Mouse (Mus musculus) heart, embryonic 12.5 days (tissue): ENCODE results near the gene Tmem108. TPM values are rescaled to one million over a fixed set of nuclear protein-coding genes. Genes with fewer than 3 reads are reported as not detected.

Source experiments
- ATAC-seq: fragments of 200-750 bp; cut with Nextera tagmentation; 2 replicates; pipeline ENCODE4 v1.8.0; 2017; ENCODE audit warnings: moderate TSS enrichment, moderate library complexity; ENCODE audit not compliant: insufficient number of reproducible peaks, low FRiP score
- H3K27ac ChIP-seq: fragments of 300-500 bp; sonication (generic); 2 replicates; pipeline ENCODE4 v1.5.1; 2016; ENCODE audit warnings: mild to moderate bottlenecking, moderate library complexity; ENCODE audit not compliant: poor library complexity, severe bottlenecking
- H3K27me3 ChIP-seq: fragments of 300-500 bp; sonication (generic); replicated peaks from 2 replicates; pipeline ENCODE4 v1.6.1; 2016; ENCODE audit warnings: mild to moderate bottlenecking, moderate library complexity
- H3K36me3 ChIP-seq: fragments of 300-500 bp; sonication (generic); 2 replicates; pipeline ENCODE4 v1.6.1; 2016; ENCODE audit warnings: mild to moderate bottlenecking, moderate library complexity
- H3K4me1 ChIP-seq: fragments of 300-500 bp; sonication (generic); replicated peaks from 2 replicates; pipeline ENCODE4 v1.6.1; 2016; ENCODE audit warnings: mild to moderate bottlenecking
- H3K4me2 ChIP-seq: fragments of 300-500 bp; sonication (generic); 2 replicates; pipeline ENCODE4 v1.6.1; 2016; ENCODE audit warnings: mild to moderate bottlenecking, moderate library complexity
- H3K4me3 ChIP-seq: fragments of 300-500 bp; sonication (generic); 2 replicates; pipeline ENCODE4 v1.5.1; 2016; ENCODE audit warnings: mild to moderate bottlenecking
- H3K9ac ChIP-seq: fragments of 300-500 bp; sonication (generic); 2 replicates; pipeline ENCODE4 v1.6.1; 2016; ENCODE audit warnings: mild to moderate bottlenecking, moderate library complexity
- H3K9me3 ChIP-seq: fragments of 300-500 bp; sonication (generic); replicated peaks from 2 replicates; pipeline ENCODE4 v1.6.1; 2016; ENCODE audit warnings: mild to moderate bottlenecking, moderate library complexity
- WGBS: fragments of 180-500 bp; shearing (Covaris S2); methylation state at CpG from one replicate; pipeline ENCODE4 v1.1.7; 2016; 5-methylcytosine and 5-hydroxymethylcytosine counted together
- polyA plus RNA-seq: library from polyadenylated mRNA; unstranded; fragments of >200 nt; fragmentation: Nextera tagmentation; extraction: Ambion mirVana; gene quantifications from 2 replicates; pipeline ENCODE4 v1.2.1, GENCODE M21; 2016

The Tmem108 gene
- polyA plus RNA-seq, 1 experiment from 2014 or later: 97.5 TPM

DNA sequence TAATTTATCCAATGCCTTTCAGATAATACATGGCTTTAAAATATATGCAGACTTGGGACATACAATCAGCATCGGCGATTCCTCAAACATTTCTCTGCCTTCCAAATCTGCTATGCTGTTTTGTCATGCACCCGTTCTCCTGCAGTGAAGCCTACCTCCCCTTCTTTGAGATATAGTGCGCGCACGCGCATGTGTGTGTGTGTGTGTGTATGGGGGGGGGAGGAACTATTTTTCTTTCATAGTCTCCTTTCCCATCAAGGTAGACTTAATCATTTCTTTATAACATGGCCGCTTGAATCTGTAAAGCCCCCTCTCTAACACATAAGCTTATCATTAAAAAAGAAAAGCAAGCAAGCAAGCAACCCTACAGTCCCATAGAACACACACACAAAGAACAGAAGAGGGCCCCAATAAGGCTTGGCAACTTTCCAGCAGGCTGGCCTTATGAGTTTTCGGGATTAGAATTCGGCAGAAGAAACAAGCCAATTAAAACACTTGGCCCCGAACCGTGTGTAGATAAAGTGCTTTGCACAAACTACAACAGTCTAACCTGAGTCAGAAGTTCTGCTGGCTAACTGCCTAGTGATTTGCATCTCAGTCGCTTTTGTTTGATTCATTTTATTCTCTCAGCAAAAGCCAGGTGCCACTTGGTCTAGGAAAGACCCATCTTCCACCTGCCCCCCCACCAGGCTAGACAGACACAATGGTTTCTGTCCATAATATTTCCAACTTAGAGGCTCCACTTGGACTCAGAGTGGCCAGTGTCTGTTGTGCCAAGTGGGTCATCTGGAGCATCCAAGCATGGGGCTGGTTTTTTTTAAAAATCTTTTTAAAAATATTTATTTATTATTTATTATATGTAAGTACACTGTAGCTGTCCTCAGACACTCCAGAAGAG is 153.2 kb downstream of the Tmem108 start:
- H3K4me3 ChIP-seq: no peak overlapping the region
- peaks cover 24% of the 10 kb centered on the region for H3K4me1 ChIP-seq
- H3K9me3 ChIP-seq: peaks cover 5% of the 10 kb centered on the region; the same call in 1 of the 2 replicates
- peaks cover 15% of the 10 kb centered on the region for H3K36me3 ChIP-seq
- no peak overlapping the region for H3K9ac ChIP-seq
- peak overlapping the region; percentile 24; the same call in 1 of the 2 replicates for H3K27ac ChIP-seq
- no peaks in the 10 kb centered on the region for H3K27me3 ChIP-seq
- no peak overlapping the region for H3K4me2 ChIP-seq
- WGBS: 82% methylated on average over 13 of the region's 13 CpGs
- no peak for ATAC-seq

DNA sequence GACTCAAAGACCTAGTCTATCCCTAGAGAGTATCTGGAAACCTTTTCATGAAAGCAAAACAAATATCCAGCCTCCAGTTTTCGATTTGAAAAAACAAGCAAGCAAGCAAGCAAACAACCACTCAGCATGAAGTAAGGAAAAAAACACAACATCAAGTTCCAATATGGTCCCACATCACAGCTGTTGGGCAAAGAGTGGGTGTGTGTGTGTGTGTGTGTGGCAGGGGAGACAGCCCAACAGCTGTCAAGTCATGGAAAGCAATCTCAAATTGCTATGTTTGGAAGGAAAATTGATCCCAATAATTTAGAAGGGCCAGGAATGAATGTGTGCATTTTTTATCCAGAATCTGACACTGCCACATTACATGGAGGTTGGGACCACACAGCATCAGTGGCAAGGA is 155.6 kb downstream of the Tmem108 start:
- H3K4me3 ChIP-seq: no peak overlapping the region
- peaks cover 48% of the 10 kb centered on the region for H3K4me1 ChIP-seq
- H3K27me3 ChIP-seq: no peaks in the 10 kb centered on the region
- 84% methylated on average over 1 of the region's 1 CpGs for WGBS
- ATAC-seq: no peak
- no peak overlapping the region for H3K27ac ChIP-seq
- no peak overlapping the region for H3K4me2 ChIP-seq
- peaks cover 11% of the 10 kb centered on the region for H3K36me3 ChIP-seq
- 0 out of 2 replicates have a peak, but pooled peaks cover under 1% of the 10 kb centered on the region for H3K9me3 ChIP-seq
- no peak overlapping the region for H3K9ac ChIP-seq

DNA sequence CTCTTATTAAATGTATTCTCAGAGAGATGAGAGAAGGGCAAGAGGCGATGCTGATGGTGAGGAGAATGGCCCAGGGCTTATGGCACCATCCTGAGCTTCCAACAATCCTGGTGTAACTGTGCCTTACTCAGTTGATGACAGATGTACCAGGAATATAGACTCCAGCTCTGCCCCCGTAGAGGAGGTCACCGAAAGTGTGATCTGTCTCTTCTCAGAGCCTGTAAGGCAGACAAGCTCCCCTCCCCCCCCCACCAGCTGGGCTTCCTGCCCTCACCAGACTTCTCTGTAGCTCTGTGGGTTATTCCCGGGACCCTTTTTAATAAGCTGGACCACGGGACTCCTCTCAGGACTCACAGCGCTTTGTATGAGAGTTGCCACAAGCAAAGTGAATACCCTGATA is 157.8 kb downstream of the Tmem108 start:
- no peaks in the 10 kb centered on the region for H3K27me3 ChIP-seq
- no peak overlapping the region for H3K4me2 ChIP-seq
- no peaks in the 10 kb centered on the region for H3K9me3 ChIP-seq
- H3K27ac ChIP-seq: peak overlapping the region; percentile 84
- no peak overlapping the region for H3K4me3 ChIP-seq
- 26% methylated on average over 6 of the region's 6 CpGs for WGBS
- peaks cover 4% of the 10 kb centered on the region; the same call in 1 of the 2 replicates for H3K36me3 ChIP-seq
- peaks cover 63% of the 10 kb centered on the region for H3K4me1 ChIP-seq
- H3K9ac ChIP-seq: no peak overlapping the region
- ATAC-seq: peak; percentile 54; the same call in 1 of the 2 replicates

DNA sequence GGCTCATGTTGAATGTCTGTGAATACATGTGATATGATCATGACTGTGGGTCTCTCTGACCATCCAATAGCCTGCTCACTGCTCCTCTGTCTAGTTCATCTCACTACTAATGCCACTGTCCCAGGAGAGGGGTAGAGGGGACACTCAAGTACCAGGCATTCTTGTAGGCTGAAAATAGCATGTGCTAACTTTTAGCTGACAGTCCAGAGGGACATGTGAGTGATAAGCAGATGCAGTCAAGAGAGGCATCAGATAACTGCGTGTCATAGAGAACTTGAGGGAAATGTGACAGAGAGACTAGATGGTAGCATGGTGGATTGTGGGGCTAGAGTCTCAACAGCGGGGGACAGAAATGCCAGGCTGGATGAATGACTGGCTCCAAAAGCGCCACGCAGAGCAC is 159.8 kb downstream of the Tmem108 start:
- H3K4me3 ChIP-seq: no peak overlapping the region
- H3K36me3 ChIP-seq: peaks cover 10% of the 10 kb centered on the region
- ATAC-seq: peak; percentile 54
- H3K9me3 ChIP-seq: peaks cover 3% of the 10 kb centered on the region; the same call in 1 of the 2 replicates
- H3K27me3 ChIP-seq: no peaks in the 10 kb centered on the region
- 50% methylated on average over 4 of the region's 4 CpGs for WGBS
- H3K9ac ChIP-seq: no peak overlapping the region
- peak overlapping the region; percentile 84 for H3K27ac ChIP-seq
- peak overlapping the region; percentile 11; the same call in 1 of the 2 replicates for H3K4me2 ChIP-seq
- H3K4me1 ChIP-seq: peaks cover 53% of the 10 kb centered on the region

DNA sequence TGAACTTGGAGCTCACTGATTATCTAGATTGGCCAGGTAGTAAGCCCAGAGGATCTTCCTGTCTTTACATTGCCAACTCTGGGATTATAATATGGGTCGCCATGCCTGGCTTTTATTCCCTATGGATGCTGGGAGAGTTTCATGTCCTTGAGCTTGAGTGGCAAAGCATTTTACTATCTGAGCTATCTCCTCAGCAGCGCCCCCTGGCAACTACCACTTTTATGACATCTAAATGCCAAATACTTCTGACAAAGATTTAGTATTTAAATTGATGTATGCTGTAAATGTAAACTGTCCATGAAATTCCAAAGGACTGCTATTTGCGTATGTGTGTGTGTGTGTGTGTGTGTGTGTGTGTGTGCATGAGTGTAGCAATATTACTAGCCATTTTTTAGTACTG is 160.8 kb downstream of the Tmem108 start:
- H3K27me3 ChIP-seq: no peaks in the 10 kb centered on the region
- no peak for ATAC-seq
- peaks cover 53% of the 10 kb centered on the region for H3K4me1 ChIP-seq
- H3K9ac ChIP-seq: no peak overlapping the region
- 70% methylated on average over 3 of the region's 3 CpGs for WGBS
- no peak overlapping the region for H3K4me2 ChIP-seq
- H3K36me3 ChIP-seq: peaks cover 13% of the 10 kb centered on the region
- peaks cover 5% of the 10 kb centered on the region; the same call in 1 of the 2 replicates for H3K9me3 ChIP-seq
- H3K27ac ChIP-seq: peak overlapping the region; percentile 84
- H3K4me3 ChIP-seq: no peak overlapping the region

DNA sequence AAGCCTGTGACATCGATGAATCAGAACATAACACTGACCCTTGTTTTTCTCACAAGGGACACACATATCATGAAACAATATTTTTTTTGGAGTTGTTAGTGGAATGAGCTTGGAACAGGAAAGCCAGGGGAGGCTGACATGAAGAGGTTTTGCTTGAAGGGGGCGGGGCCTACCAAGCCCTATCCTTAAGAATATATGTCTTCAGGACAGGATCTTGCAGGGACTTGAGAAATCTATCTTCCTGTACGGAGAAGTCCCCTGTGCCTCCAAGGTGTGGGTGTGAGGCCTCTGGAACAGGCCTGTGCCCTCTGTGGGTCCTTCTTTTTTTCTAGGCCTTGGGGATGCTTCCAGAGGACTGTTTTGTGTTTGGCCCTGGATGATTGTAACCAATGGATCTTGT is 161.7 kb downstream of the Tmem108 start:
- Histone ChIP-seq H3K9ac (no peak overlapping the region), H3K36me3 (peaks cover 13% of the 10 kb centered on the region), H3K4me2 (no peak overlapping the region), H3K4me3 (no peak overlapping the region), H3K27me3 (no peaks in the 10 kb centered on the region), H3K4me1 (peaks cover 57% of the 10 kb centered on the region), H3K27ac (peak overlapping the region; percentile 50), H3K9me3 (peaks cover 5% of the 10 kb centered on the region; the same call in 1 of the 2 replicates)
- 60% methylated on average over 3 of the region's 3 CpGs for WGBS
- peak; percentile 55; the same call in 1 of the 2 replicates for ATAC-seq

DNA sequence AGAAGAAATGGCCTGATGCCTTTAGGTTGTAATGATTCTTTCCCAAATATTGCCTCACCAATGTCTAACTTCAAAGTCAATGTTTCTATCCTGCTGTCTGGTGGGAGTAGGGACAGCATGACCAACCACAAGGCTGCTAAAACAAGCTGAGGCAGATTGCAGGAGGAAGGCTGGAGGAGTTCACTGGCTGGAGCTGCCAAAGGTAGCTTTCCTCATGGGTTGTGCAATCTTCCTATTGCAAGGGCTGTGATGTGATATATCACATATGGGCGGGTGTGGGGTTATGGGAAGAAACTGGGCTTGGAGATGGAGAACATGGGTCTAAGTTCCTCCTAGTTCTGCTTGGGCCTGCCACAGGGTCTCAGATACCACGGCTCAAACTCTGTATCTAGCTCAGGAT is 163.8 kb downstream of the Tmem108 start:
- WGBS: 86% methylated on average over 2 of the region's 2 CpGs
- H3K4me1 ChIP-seq: peaks cover 52% of the 10 kb centered on the region
- ATAC-seq: no peak

DNA sequence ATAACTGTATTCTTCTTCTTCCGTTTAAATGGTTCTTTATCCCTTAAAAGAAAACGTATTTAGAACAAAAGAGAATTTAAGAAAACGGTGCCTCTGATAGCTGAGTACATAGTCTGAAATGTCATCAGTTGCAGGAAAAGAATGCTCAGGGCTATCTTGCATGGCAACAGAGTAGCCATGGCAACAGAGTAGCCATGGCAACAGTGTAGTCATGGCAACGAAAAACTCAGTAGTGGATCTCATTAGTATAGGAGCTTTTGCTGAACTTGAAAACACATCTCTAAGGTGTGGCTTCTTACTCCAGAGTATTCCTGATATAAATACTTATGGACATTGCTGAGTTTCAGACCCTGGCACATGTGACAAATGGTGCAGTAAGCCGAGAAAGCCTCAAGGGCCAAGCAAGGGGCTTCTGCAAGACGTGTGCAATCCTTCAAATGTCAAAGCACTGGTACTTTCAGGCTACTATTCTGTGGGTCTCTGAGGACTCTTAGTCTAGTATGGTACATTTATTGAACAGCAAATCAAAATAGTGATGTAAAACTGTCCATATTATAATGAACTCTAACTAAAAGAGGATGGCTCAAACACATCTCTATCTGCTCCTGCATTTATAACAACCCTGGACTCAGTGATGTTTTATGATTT is 166.3 kb downstream of the Tmem108 start:
- 55% methylated on average over 6 of the region's 6 CpGs for WGBS
- Histone ChIP-seq H3K27ac (no peak overlapping the region), H3K36me3 (peaks cover 13% of the 10 kb centered on the region), H3K9ac (no peak overlapping the region), H3K4me3 (no peak overlapping the region), H3K4me2 (no peak overlapping the region), H3K9me3 (peaks cover 5% of the 10 kb centered on the region; the same call in 1 of the 2 replicates), H3K4me1 (peaks cover 41% of the 10 kb centered on the region), H3K27me3 (no peaks in the 10 kb centered on the region)
- ATAC-seq: no peak

More for the DNA sequence above, 163.8 kb downstream of the Tmem108 start:
- Histone ChIP-seq H3K9me3 (peaks cover 5% of the 10 kb centered on the region; the same call in 1 of the 2 replicates), H3K36me3 (peaks cover 13% of the 10 kb centered on the region), H3K4me3 (no peak overlapping the region), H3K27me3 (no peaks in the 10 kb centered on the region), H3K9ac (no peak overlapping the region), H3K4me2 (no peak overlapping the region), H3K27ac (no peak overlapping the region)

DNA sequence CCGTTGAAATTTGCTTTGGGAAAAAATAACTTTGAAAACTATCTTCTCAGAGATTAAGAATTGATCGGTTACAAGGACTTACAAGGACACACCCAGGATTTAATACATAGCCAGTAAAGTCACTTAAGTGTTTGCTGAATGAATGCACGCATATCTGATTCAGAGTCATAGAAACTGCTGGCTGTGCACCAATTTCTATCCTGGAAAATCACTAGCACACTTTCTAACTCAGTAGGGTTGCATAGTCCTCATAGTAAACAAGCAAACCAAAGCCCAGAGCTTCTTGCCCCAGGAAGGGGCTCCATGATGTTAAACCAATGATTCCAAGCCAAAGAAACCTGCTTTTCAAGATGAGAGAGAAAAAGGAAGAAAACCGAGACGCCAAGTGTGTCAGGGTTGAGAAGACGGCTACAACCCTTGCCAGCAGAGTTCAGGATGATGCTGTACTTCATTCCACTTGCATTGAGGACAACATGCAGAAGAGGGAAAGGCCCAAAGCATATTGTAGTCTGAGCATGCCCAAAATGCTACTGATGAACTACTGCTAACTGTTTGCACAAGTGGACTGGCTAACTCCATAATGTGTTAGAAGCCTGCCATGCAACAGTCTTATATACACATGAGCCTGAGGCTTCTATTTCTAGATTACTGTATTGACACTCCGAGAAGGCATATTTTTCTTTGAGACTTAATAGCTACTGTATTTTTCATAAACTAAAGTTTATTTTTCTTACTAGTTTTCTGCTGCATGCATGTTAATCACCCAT is 167.0 kb downstream of the Tmem108 start:
- H3K9ac ChIP-seq: no peak overlapping the region
- no peak overlapping the region for H3K4me2 ChIP-seq
- peaks cover 13% of the 10 kb centered on the region for H3K36me3 ChIP-seq
- no peak overlapping the region for H3K4me3 ChIP-seq
- WGBS: 83% methylated on average over 7 of the region's 7 CpGs
- H3K27ac ChIP-seq: 0 out of 2 replicates have a peak overlapping the region, but pooled peaks have one; percentile 45
- peaks cover 5% of the 10 kb centered on the region; the same call in 1 of the 2 replicates for H3K9me3 ChIP-seq
- ATAC-seq: no peak
- H3K27me3 ChIP-seq: no peaks in the 10 kb centered on the region
- peaks cover 34% of the 10 kb centered on the region for H3K4me1 ChIP-seq

DNA sequence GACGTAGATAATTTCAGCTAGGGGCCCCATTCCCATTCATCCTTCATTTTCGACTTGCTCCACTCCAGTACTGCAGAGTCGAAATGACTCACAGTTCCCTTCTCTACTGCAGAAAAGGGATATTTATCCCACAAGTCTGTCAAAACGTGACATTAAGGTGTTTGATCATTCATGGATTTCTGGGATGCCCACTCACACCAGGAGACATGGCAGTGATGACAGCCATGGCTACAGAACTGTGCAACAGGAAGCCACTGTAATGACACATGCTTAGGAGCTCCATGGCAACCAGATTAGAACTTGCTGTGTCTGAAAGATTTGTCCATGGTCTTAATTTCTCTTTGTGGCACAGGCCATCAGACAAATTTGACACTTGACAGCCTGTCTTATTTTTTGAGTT is 168.6 kb downstream of the Tmem108 start:
- 40% methylated on average over 4 of the region's 4 CpGs for WGBS

More for the DNA sequence above, 168.6 kb downstream of the Tmem108 start:
- H3K27me3 ChIP-seq: no peaks in the 10 kb centered on the region
- peaks cover 16% of the 10 kb centered on the region for H3K36me3 ChIP-seq
- ATAC-seq: peak; percentile 59; the same call in 1 of the 2 replicates
- no peak overlapping the region for H3K9ac ChIP-seq
- no peak overlapping the region for H3K4me3 ChIP-seq
- peaks cover 5% of the 10 kb centered on the region; the same call in 1 of the 2 replicates for H3K9me3 ChIP-seq
- peak overlapping the region; percentile 51 for H3K27ac ChIP-seq
- 0 out of 2 replicates have a peak overlapping the region, but pooled peaks have one; percentile 8 for H3K4me2 ChIP-seq
- peaks cover 33% of the 10 kb centered on the region for H3K4me1 ChIP-seq
